Mouse (Mus musculus) adrenal gland, postnatal 14 days (tissue): Measurements from ENCODE around the gene Nutf2. TPM values are rescaled to one million over a fixed set of nuclear protein-coding genes. Genes with fewer than 3 reads are reported as not detected.

Experiments used
- total RNA-seq: library from RNA; stranded (reverse); gene quantifications from 2 replicates; pipeline ENCODE4 v1.2.3, GENCODE M21; 2021

Gene Nutf2
- total RNA-seq, 1 experiment from 2014 or later = 22.3 TPM

Other genes with a start within 250 kb of the Nutf2 start
- gene Ctcf, start 224.0 kb upstream of the Nutf2 start, total RNA-seq = 58.4 and 70.4 TPM in 2 replicates
- 0.93 and 1.0 TPM in 2 replicates for gene Agrp, start 223.2 kb upstream of the Nutf2 start, total RNA-seq
- 3.1 and 8.1 TPM in 2 replicates for gene Carmil2, start 174.3 kb upstream of the Nutf2 start, total RNA-seq
- 23.3 and 23.8 TPM in 2 replicates for gene Acd, start 159.5 kb upstream of the Nutf2 start, total RNA-seq
- gene Pard6a, start 159.4 kb upstream of the Nutf2 start, total RNA-seq = 10.6 and 11.0 TPM in 2 replicates
- gene 4933405L10Rik, start 152.9 kb upstream of the Nutf2 start, total RNA-seq = not detected in 2 replicates
- gene Enkd1, start 152.4 kb upstream of the Nutf2 start, total RNA-seq = 5.4 and 6.0 TPM in 2 replicates
- 7.8 and 11.3 TPM in 2 replicates for gene Gfod2, start 101.9 kb upstream of the Nutf2 start, total RNA-seq
- 27.3 and 29.8 TPM in 2 replicates for gene Ranbp10, start 33.2 kb upstream of the Nutf2 start, total RNA-seq
- gene Tsnaxip1, start 32.8 kb upstream of the Nutf2 start, total RNA-seq = not detected in 2 replicates
- gene Cenpt, start 7.3 kb upstream of the Nutf2 start, total RNA-seq = 8.5 and 11.2 TPM in 2 replicates
- gene Thap11, start 5.4 kb upstream of the Nutf2 start, total RNA-seq = 30.9 and 31.0 TPM in 2 replicates
- 30.1 and 33.5 TPM in 2 replicates for gene Edc4, start 20.3 kb downstream of the Nutf2 start, total RNA-seq
- gene Nrn1l, start 33.0 kb downstream of the Nutf2 start, total RNA-seq = 1.0 TPM in 1 of 2 replicates, not detected in the other
- gene Pskh1, start 39.9 kb downstream of the Nutf2 start, total RNA-seq = 31.0 and 32.2 TPM in 2 replicates
- 0.59 TPM in 1 of 2 replicates, not detected in the other for gene Ctrl, start 73.3 kb downstream of the Nutf2 start, total RNA-seq
- gene Psmb10, start 77.9 kb downstream of the Nutf2 start, total RNA-seq = 49.2 and 65.5 TPM in 2 replicates
- 5.3 and 54.9 TPM in 2 replicates for gene Lcat, start 82.8 kb downstream of the Nutf2 start, total RNA-seq
- gene Slc12a4, start 105.5 kb downstream of the Nutf2 start, total RNA-seq = 36.9 and 42.5 TPM in 2 replicates
- not detected in 2 replicates for gene Dpep3, start 118.8 kb downstream of the Nutf2 start, total RNA-seq
- gene Dus2, start 130.8 kb downstream of the Nutf2 start, total RNA-seq = 14.9 and 15.5 TPM in 2 replicates
- not detected in 2 replicates for gene Dpep2nb, start 145.4 kb downstream of the Nutf2 start, total RNA-seq
- 14.2 and 14.5 TPM in 2 replicates for gene Ddx28, start 151.3 kb downstream of the Nutf2 start, total RNA-seq
- gene Nfatc3, start 198.3 kb downstream of the Nutf2 start, total RNA-seq = 47.3 and 47.6 TPM in 2 replicates